ENCODE assay signal across 12 mouse cellular contexts in genomic region chr1:177467150-177467549, GRCm38 (mm10). TPM values are rescaled to one million over a fixed set of nuclear protein-coding genes. Genes with fewer than 3 reads are reported as not detected.
DNase-seq lines count a peak whose midpoint lies in the region; ATAC-seq and TF ChIP-seq lines count a peak whose summit lies in the region.
"Had no signal": no experiment of that assay in that cellular context is flagged by ENCODE, and none has a peak within 500 bp of the region (broad histone marks: within the 10 kb centered on the region; RNA-seq: fewer than 3 reads in every experiment).

No protein-coding gene starts in this region.

- H3K36me3 ChIP-seq in liver, postnatal 0 days (replicated peaks; ENCODE audit: insufficient read depth, low read length): no peaks in the 10 kb centered on the region
- H3K36me3 ChIP-seq in liver, embryonic 11.5 days (ENCODE audit: control insufficient read depth, insufficient read depth, low read length): no peaks in the 10 kb centered on the region
- H3K36me3 ChIP-seq: heart, embryonic 15.5 days; limb, embryonic 13.5 days had no signal

- 40% methylated on average over 8 of the region's 8 CpGs for WGBS in liver, postnatal 0 days (ENCODE audit: insufficient replicate concordance)
- WGBS in liver, embryonic 11.5 days: 65% methylated on average over 8 of the region's 8 CpGs

- peak overlapping the region; percentile 27; the same call in 1 of the 2 replicates for H3K4me2 ChIP-seq in liver, postnatal 0 days (ENCODE audit: low read depth, low read length)
- H3K4me2 ChIP-seq in liver, embryonic 11.5 days: no peak overlapping the region
- H3K4me2 ChIP-seq: heart, embryonic 15.5 days; limb, embryonic 13.5 days had no signal

- peaks cover 2% of the 10 kb centered on the region; the same call in 1 of the 2 replicates for H3K4me1 ChIP-seq in liver, postnatal 0 days (ENCODE audit: insufficient read depth)
- no peaks in the 10 kb centered on the region for H3K4me1 ChIP-seq in liver, embryonic 11.5 days (replicated peaks; ENCODE audit: control insufficient read depth, insufficient read depth, low read length)
- H3K4me1 ChIP-seq: heart, embryonic 15.5 days; limb, embryonic 13.5 days had no signal

- DNase-seq in liver, postnatal 0 days: peak; percentile 58
- DNase-seq in liver, embryonic 11.5 days (ENCODE audit: low spot score): no peak
- peak; percentile 19 to 30 for DNase-seq in monocyte, adult 2 months (ENCODE audit: low read depth in 1 of 2, low spot score in 2 of 2)
- peak; percentile 17 for DNase-seq in thymus, postnatal 25 days
- no peak for DNase-seq in adrenal gland, postnatal 14 days
- DNase-seq in cerebellum, adult 9-10 months: no peak
- no peak for DNase-seq in cerebellum, adult 8-10 months

- H3K27ac ChIP-seq in liver, postnatal 0 days (ENCODE audit: low read depth): peak overlapping the region; percentile 37; the same call in 1 of the 2 replicates
- no peak overlapping the region for H3K27ac ChIP-seq in liver, embryonic 11.5 days (ENCODE audit: low read depth, low read length)
- H3K27ac ChIP-seq: heart, embryonic 15.5 days; limb, embryonic 13.5 days; stomach, postnatal 0 days had no signal

- no peaks in the 10 kb centered on the region for H3K27me3 ChIP-seq in liver, postnatal 0 days (ENCODE audit: insufficient read depth, low read length)
- no peaks in the 10 kb centered on the region for H3K27me3 ChIP-seq in liver, embryonic 11.5 days (replicated peaks; ENCODE audit: control insufficient read depth, insufficient read depth, low read length)
- H3K27me3 ChIP-seq: heart, embryonic 15.5 days; limb, embryonic 13.5 days had no signal

- no peak for TF ChIP-seq EP300 in liver, postnatal 0 days (IDR thresholded peaks at IDR 0.05; ENCODE audit: low read depth)

- peak; percentile 75 for ATAC-seq in liver, postnatal 0 days
- ATAC-seq in liver, embryonic 11.5 days (replicated peaks; ENCODE audit: low FRiP score): no peak
- ATAC-seq in activated CD4-positive, CD25-positive, alpha-beta regulatory T cell, adult 4 months: peak; percentile 82
- ATAC-seq: hindbrain, embryonic 16.5 days had no signal

- no peak for TF ChIP-seq CTCF in liver, postnatal 0 days (IDR thresholded peaks at IDR 0.05; ENCODE audit: low read depth)

- H3K4me3 ChIP-seq in liver, postnatal 0 days (ENCODE audit: low read depth, low read length): no peak overlapping the region
- no peak overlapping the region for H3K4me3 ChIP-seq in liver, embryonic 11.5 days (ENCODE audit: low read depth, low read length)
- H3K4me3 ChIP-seq: heart, embryonic 15.5 days; limb, embryonic 13.5 days had no signal

- H3K9me3 ChIP-seq in liver, postnatal 0 days (ENCODE audit: low read length): peaks cover 2% of the 10 kb centered on the region; the same call in 1 of the 2 replicates
- no peaks in the 10 kb centered on the region for H3K9me3 ChIP-seq in liver, embryonic 11.5 days (ENCODE audit: control insufficient read depth, low read length)
- H3K9me3 ChIP-seq: heart, embryonic 15.5 days; limb, embryonic 13.5 days had no signal

- no peak overlapping the region for H3K9ac ChIP-seq in liver, postnatal 0 days (replicated peaks)
- H3K9ac ChIP-seq in liver, embryonic 11.5 days (ENCODE audit: low read depth, low read length): no peak overlapping the region
- H3K9ac ChIP-seq: heart, embryonic 15.5 days; limb, embryonic 13.5 days had no signal

RNA-seq across cellular contexts. Expression of gene Zbtb18, which starts 25.0 kb away (rescaled TPM):
- polyA plus RNA-seq in liver, postnatal 0 days (2015; fragmentation: Nextera tagmentation; extraction: Ambion mirVana): 1.5 TPM in 2 replicates
- 1.5 and 2.4 TPM in 2 replicates for polyA plus RNA-seq in liver, embryonic 11.5 days (2014; fragmentation: Nextera tagmentation; extraction: Ambion mirVana)
- 1 to 10 TPM; 2.2 to 3.8 TPM for polyA plus RNA-seq in activated CD4-positive, CD25-positive, alpha-beta regulatory T cell, adult 4 months (2017; shearing (Covaris generic))
- total RNA-seq in adrenal gland, postnatal 14 days (2021): 31.0 and 33.8 TPM in 2 replicates

Comparison
In these comparisons a context has a peak if more than half of its experiments do, and no peak if none do; other contexts are left out.
1. DNase-seq: peak in liver, postnatal 0 days (single experiment), monocyte, adult 2 months (2 of 2) and thymus, postnatal 25 days (single experiment); none in liver, embryonic 11.5 days (single experiment), adrenal gland, postnatal 14 days (single experiment), cerebellum, adult 9-10 months (single experiment) and cerebellum, adult 8-10 months (single experiment).